Mouse (Mus musculus) forebrain, embryonic 16.5 days (tissue): ENCODE results near the gene Dynlt1f. TPM values are rescaled to one million over a fixed set of nuclear protein-coding genes. Genes with fewer than 3 reads are reported as not detected.
"Not testable (repeated sequence)": the region's sequence is repeated elsewhere in the genome, so short reads cannot be mapped to it uniquely, and the experiment has no call there.

Source experiments
- ATAC-seq: fragments of 200-750 bp; cut with Nextera tagmentation; 2 replicates; pipeline ENCODE4 v1.8.0; 2017; ENCODE audit warnings: mild to moderate bottlenecking, moderate library complexity
- H3K27ac ChIP-seq: fragments of 300-500 bp; sonication (generic); 2 replicates; pipeline ENCODE4 v1.5.1; 2014; ENCODE audit warnings: low read length, control low read depth
- H3K27me3 ChIP-seq: fragments of 300-500 bp; sonication (generic); replicated peaks from 2 replicates; pipeline ENCODE4 v1.6.1; 2014; ENCODE audit warnings: low read length; ENCODE audit not compliant: control insufficient read depth, insufficient read depth
- H3K36me3 ChIP-seq: fragments of 300-500 bp; sonication (generic); 2 replicates; pipeline ENCODE4 v1.6.1; 2014; ENCODE audit not compliant: control insufficient read depth, insufficient read depth
- H3K4me1 ChIP-seq: fragments of 300-500 bp; sonication (generic); replicated peaks from 2 replicates; pipeline ENCODE4 v1.6.1; 2014; ENCODE audit warnings: low read length; ENCODE audit not compliant: control insufficient read depth, insufficient read depth
- H3K4me2 ChIP-seq: fragments of 300-500 bp; sonication (generic); 2 replicates; pipeline ENCODE4 v1.6.1; 2014; ENCODE audit warnings: mild to moderate bottlenecking, low read length, control low read depth
- H3K4me3 ChIP-seq: fragments of 300-500 bp; sonication (generic); replicated peaks from 2 replicates; pipeline ENCODE4 v1.5.1; 2014; ENCODE audit warnings: mild to moderate bottlenecking, low read length, control low read depth
- H3K9ac ChIP-seq: fragments of 300-500 bp; sonication (generic); replicated peaks from 2 replicates; pipeline ENCODE4 v1.6.1; 2014; ENCODE audit warnings: low read depth, low read length, control low read depth
- H3K9me3 ChIP-seq: fragments of 300-500 bp; sonication (generic); 2 replicates; pipeline ENCODE4 v1.6.1; 2016; ENCODE audit warnings: low read length; ENCODE audit not compliant: control insufficient read depth
- WGBS: fragments of 180-500 bp; shearing (Covaris S2); extraction: QIAGEN DNeasy Blood & Tissue Kit; methylation state at CpG from one replicate; pipeline ENCODE4 v1.1.7; 2014; 5-methylcytosine and 5-hydroxymethylcytosine counted together
- polyA plus RNA-seq: library from polyadenylated mRNA; unstranded; fragments of >200 nt; fragmentation: Nextera tagmentation; extraction: Ambion mirVana; gene quantifications from 2 replicates; pipeline ENCODE4 v1.2.1, GENCODE M21; 2015

Gene Dynlt1f
- polyA plus RNA-seq, 1 experiment from 2014 or later: 206 TPM

DNA sequence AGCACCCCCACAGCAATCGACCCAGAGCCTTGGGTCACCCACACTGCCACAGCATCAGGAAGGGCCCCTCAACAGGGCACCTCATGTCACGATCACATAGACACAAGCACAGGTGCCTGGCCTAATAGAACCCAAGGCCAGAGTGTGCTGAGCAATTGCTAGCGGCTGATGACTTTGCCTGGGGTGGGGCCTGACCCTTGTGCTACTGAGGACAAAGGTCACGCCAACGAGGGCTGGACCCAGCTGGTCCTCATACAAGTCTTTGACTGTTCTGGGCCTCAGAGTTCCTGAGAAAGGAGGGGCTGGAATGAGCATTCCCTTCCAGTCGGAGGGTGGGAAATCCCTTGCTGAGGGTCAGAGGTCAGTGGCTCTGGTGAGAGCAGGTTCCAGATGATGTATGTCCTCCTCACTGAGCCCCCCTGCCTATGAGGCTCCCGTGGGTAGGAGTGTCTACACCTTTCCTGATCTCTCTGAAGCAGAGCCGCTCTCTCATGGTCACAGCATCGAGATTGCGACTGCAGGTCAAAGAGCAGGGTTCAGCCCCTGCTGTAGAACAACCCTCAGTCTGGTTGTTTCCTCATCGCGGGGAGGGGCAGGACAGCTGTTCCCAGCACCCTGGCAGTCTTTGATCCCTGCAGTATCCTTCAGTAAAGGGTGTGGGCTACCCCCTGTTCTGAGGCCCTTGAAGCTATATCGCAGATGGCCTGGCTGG is 37.9 kb downstream of the Dynlt1f start:
- not testable (repeated sequence) for H3K9ac ChIP-seq, H3K27ac ChIP-seq, H3K36me3 ChIP-seq, H3K4me3 ChIP-seq, H3K27me3 ChIP-seq, H3K4me1 ChIP-seq, H3K9me3 ChIP-seq, ATAC-seq, H3K4me2 ChIP-seq
- WGBS: 78% methylated on average over 6 of the region's 13 CpGs

DNA sequence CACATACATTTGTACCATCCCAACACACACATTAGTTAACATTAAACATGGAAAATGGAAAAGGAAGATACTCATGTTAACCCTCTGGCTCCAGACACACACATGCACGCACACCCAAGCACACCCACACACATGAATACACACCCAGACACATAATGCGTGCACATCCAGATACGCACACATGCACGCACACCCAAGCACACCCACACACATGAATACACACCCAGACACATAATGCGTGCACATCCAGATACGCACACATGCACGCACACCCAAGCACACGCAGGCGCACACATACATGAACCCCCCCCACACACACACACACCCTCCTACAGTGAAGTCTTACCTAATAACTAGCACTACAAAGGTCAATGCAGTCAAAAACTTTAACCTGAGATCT is 39.0 kb downstream of the Dynlt1f start:
- ATAC-seq: not testable (repeated sequence)
- 97% methylated on average over 9 of the region's 9 CpGs for WGBS

DNA sequence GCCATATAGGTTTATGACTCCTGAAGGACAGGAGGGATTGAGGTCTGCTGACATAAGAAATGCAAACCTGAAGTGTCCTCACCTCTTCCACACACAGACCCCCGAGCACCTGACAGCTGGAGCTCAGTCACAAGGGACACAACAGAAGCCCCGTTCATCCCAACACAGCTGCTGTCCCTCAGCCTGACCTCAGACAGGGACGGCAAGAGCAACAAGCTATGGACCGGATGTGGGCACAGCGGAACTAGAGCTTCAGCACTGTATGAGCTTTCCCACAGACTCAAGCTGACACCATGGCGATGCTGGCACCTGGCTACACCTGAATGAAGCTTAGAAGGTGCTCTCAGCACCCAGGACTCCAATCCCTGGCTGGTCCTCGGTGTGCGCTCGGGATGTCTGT is 41.4 kb downstream of the Dynlt1f start:
- not testable (repeated sequence) for H3K4me2 ChIP-seq, H3K36me3 ChIP-seq, H3K4me3 ChIP-seq, H3K9me3 ChIP-seq, H3K4me1 ChIP-seq, ATAC-seq, H3K9ac ChIP-seq, H3K27ac ChIP-seq, H3K27me3 ChIP-seq
- 95% methylated on average over 4 of the region's 9 CpGs for WGBS

More for the DNA sequence above, 39.0 kb downstream of the Dynlt1f start:
- not testable (repeated sequence) for H3K4me3 ChIP-seq, H3K9me3 ChIP-seq, H3K27me3 ChIP-seq, H3K36me3 ChIP-seq, H3K27ac ChIP-seq, H3K9ac ChIP-seq, H3K4me2 ChIP-seq, H3K4me1 ChIP-seq

DNA sequence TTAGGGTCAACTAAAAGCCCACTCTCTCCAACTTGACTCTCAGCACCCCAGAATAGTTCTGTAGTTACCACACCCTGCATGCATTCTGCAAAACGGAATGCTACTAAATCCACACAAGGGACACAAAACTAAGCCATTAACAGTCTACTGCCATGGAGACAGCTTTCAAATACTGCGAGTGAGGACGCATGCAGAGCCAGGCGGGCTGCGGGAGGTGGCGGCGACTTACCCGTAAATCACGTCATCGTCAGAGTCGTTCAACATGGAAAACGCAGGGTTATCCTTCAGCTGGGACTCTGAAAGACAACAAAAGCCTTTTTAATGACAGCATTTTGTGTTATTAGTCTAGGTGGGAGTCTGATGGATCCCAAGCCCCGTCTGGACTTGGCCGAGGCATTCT is 42.2 kb downstream of the Dynlt1f start:
- not testable (repeated sequence) for H3K4me2 ChIP-seq, H3K36me3 ChIP-seq, H3K4me3 ChIP-seq, H3K27me3 ChIP-seq, ATAC-seq, H3K9me3 ChIP-seq, H3K9ac ChIP-seq, H3K27ac ChIP-seq, H3K4me1 ChIP-seq
- 89% methylated on average over 11 of the region's 14 CpGs for WGBS

DNA sequence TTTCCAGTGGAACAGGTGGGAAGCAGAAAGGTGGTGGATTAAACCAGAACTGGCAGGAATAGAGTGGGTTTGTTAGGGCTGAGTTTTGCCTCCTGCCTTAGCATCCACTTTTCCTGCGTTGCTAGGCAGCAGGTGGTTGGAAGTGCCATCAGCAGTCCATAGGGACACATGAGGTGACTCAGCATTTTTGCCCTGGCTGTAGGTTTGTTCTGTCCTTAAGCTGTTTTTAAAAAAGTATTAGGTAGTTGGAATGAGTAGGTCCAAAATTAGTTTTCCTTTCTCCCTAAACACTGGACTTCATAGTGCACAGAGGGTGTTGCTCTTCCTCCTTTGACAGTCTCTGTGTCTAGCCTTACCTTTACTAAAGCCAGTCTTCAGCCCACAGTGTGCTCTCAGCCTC is 50.4 kb downstream of the Dynlt1f start:
- not testable (repeated sequence) for H3K4me2 ChIP-seq, H3K9me3 ChIP-seq, H3K4me1 ChIP-seq, H3K9ac ChIP-seq, H3K27me3 ChIP-seq, H3K27ac ChIP-seq, H3K36me3 ChIP-seq, ATAC-seq, H3K4me3 ChIP-seq
- 50% methylated on average over 1 of the region's 1 CpGs for whole genome bisulfite sequencing

DNA sequence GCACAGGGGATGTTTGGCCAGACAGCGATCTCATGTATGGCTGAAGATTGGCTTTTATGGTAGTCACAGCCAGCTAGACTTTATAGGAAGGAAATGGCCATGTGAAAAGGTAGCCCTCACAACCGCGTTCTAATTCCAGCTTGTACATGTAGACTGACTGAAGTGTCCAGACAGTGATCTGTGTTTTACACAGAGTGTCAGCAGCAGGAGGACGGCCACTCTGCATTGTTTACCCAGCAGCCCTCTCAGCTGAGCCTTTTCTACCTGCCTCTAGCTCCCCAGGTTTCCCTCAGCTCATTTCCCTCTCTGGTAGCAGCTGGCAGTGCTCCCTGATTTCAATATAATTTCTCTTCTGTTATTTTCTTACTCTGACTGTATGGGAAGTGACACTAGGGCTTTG is 53.5 kb downstream of the Dynlt1f start:
- H3K9me3 ChIP-seq, H3K4me3 ChIP-seq, H3K27me3 ChIP-seq, H3K27ac ChIP-seq, H3K9ac ChIP-seq, H3K4me1 ChIP-seq, H3K36me3 ChIP-seq: not testable (repeated sequence)
- ATAC-seq: 0 out of 2 replicates have a peak, but pooled peaks have one; percentile 36
- H3K4me2 ChIP-seq: peak overlapping the region; percentile 26; the same call in 1 of the 2 replicates
- 10% methylated on average over 3 of the region's 4 CpGs for WGBS

DNA sequence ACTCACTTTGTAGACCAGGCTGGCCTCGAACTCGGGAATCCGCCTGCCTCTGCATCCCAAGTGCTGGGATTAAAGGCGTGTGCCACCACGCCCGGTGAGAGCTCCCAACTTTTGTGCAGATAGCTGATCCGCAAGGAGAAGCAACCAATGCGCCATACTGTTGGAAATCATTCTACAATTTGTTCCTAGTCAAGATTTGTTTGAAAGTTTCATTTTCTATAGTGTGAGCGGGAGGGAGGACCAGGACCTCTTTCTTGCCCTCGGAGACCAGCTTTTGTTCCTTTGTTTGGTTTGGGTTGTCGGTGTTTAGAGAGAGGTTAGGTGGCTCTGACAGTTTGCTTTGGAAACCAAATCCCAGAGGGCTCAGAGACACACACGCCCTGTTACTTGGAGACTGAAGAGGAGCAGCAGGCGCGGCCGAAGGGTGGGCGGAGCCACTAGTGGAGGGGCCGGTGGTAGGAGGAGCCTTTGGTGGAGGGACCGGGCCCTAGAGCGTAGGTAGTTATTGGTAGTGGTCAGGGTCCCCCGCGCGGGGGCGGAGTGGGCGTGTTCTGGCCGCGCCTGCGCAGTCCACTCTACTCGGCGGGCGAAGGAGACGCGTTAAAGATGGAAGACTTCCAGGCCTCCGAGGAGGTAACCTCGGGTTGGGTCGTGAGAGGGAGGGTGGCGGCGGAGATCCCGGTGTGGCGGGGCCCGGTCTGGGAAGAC is 54.3 kb downstream of the Dynlt1f start, which contains the start of gene Dynlt1c:
Gene Dynlt1c, plus strand, starts transcription at position 468 of the 708 bp plus-strand sequence.
- Histone ChIP-seq H3K4me3 (peak within 1 kb of the TSS; percentile 29), H3K4me2 (peak within 1 kb of the TSS; percentile 47), H3K9ac (0 out of 2 replicates have a peak within 1 kb of the TSS, but pooled peaks have one; percentile 7)
- peak; percentile 96 for ATAC-seq
- H3K4me1 ChIP-seq, H3K27ac ChIP-seq, H3K9me3 ChIP-seq, H3K27me3 ChIP-seq, H3K36me3 ChIP-seq: not testable (repeated sequence)
- WGBS: 9% methylated on average over 22 of the region's 40 CpGs

DNA sequence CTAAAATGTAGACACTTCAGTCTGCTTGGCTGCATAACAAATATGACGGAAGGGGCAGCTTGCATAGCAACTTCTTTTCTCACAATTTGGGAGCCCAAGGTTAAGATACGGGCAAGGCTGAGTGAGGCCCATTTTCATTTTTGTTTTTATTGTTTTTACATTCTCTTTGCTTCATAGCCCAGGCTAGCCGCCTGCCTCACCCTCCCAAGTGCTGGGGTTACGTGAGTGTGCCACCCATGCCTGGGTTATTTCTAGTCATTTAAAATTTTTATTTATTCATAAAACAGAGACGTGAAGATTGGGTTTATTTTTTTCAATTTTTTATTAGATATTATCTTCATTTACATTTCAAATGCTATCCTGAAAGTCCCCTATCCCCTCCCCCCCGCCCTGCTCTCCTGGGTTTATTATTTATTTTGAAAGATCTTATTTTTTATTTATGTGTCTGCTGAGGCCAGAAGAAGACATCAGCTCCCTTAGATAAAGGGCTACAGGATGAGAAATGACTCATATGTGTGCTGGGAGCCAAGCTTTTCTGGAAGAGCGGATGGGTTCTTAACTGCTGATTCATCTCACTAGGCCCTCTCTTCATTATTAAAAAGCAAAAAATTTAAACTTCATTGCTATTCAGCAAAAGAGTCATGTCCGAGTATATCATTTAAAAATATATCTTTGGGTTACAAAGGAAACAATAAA is 55.3 kb downstream of the Dynlt1f start:
- not testable (repeated sequence) for H3K4me3 ChIP-seq, ATAC-seq
- 92% methylated on average over 5 of the region's 8 CpGs for WGBS

DNA sequence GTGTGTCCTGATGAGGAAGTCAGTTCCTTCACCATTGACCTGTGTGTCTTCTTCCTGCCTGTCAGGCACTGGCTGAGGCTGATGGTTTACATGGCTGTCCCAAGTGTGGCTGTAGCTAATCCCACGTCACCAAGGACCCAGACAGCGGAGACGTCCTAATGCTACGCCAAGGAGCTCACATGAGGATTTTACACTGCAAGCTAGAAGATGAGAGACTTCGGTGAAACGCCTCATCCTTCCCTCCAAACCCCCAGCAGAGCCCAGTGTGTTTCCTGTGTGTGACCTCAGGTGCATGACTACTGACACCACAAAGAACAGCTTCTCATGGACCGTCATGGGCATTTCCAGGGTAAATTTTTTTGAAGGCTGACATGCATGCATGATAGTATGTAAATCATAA is 57.3 kb downstream of the Dynlt1f start:
- not testable (repeated sequence) for H3K27ac ChIP-seq, H3K4me2 ChIP-seq, H3K4me1 ChIP-seq, H3K27me3 ChIP-seq, H3K36me3 ChIP-seq, ATAC-seq, H3K4me3 ChIP-seq, H3K9ac ChIP-seq, H3K9me3 ChIP-seq
- 95% methylated on average over 7 of the region's 7 CpGs for WGBS

More for the DNA sequence above, 55.3 kb downstream of the Dynlt1f start:
- H3K27ac ChIP-seq, H3K27me3 ChIP-seq, H3K9me3 ChIP-seq, H3K4me2 ChIP-seq, H3K36me3 ChIP-seq, H3K9ac ChIP-seq, H3K4me1 ChIP-seq: not testable (repeated sequence)
